Mouse (Mus musculus) ES-E14 (cell line): ENCODE measurements around the gene 4921524J17Rik. TPM values are rescaled to one million over a fixed set of nuclear protein-coding genes. Genes with fewer than 3 reads are reported as not detected.

Source experiments
- DNase-seq: peaks from one replicate; pipeline ENCODE4 v3.0.0-alpha.2; 2013; ENCODE audit warnings: low read depth, low spot score
- H3K27ac ChIP-seq: 2 replicates; pipeline ENCODE4 v1.5.1; 2012; ENCODE audit warnings: low read depth, mild to moderate bottlenecking, low read length, moderate library complexity, mixed read lengths; ENCODE audit not compliant: poor library complexity, insufficient read depth, severe bottlenecking
- H3K36me3 ChIP-seq: 2 replicates; pipeline ENCODE4 v1.6.1; 2012; ENCODE audit warnings: mild to moderate bottlenecking, low read length, moderate library complexity, mixed read lengths; ENCODE audit not compliant: control insufficient read depth, poor library complexity, insufficient read depth, severe bottlenecking
- H3K4me1 ChIP-seq, 2 experiments: fragments of 150-350 bp in 1 of 2; sonication (generic) in 1 of 2; 2 replicates each; pipeline ENCODE4 v1.6.1; 2012; ENCODE audit warnings: low read length in 2 of 2, mild to moderate bottlenecking in 1 of 2, mixed read lengths in 1 of 2; ENCODE audit not compliant: control insufficient read depth in 2 of 2, insufficient read depth in 2 of 2, poor library complexity in 1 of 2
- H3K4me3 ChIP-seq, 2 experiments: fragments of 150-350 bp in 1 of 2; sonication (generic) in 1 of 2; 2 replicates each; pipeline ENCODE4 v1.5.1; 2012; ENCODE audit warnings: low read length in 2 of 2, low read depth in 1 of 2, mild to moderate bottlenecking in 1 of 2, mixed read lengths in 1 of 2; ENCODE audit not compliant: insufficient read depth in 1 of 2, poor library complexity in 1 of 2, severe bottlenecking in 1 of 2
- H3K9ac ChIP-seq: 2 replicates; pipeline ENCODE4 v1.6.1; 2012; ENCODE audit warnings: low read depth, mild to moderate bottlenecking, low read length, mixed read lengths; ENCODE audit not compliant: poor library complexity, insufficient read depth, severe bottlenecking
- H3K9me3 ChIP-seq: fragments of 150-350 bp; sonication (generic); 2 replicates; pipeline ENCODE4 v1.6.1; 2012; ENCODE audit warnings: low read depth, mild to moderate bottlenecking, low read length; ENCODE audit not compliant: control insufficient read depth, insufficient read depth
- CHD2 ChIP-seq: IDR thresholded peaks from 2 replicates; pipeline ENCODE4 v1.6.1; 2014; ENCODE audit warnings: mild to moderate bottlenecking, low read depth, low read length, inconsistent platforms
- HCFC1 ChIP-seq: IDR thresholded peaks from 2 replicates; pipeline ENCODE4 v1.6.1; 2012; ENCODE audit warnings: low read length, inconsistent platforms, borderline replicate concordance; ENCODE audit not compliant: insufficient read depth
- MAFK ChIP-seq: IDR thresholded peaks from 2 replicates; pipeline ENCODE4 v1.6.1; 2014; ENCODE audit warnings: mild to moderate bottlenecking, low read depth, low read length, inconsistent platforms; ENCODE audit not compliant: insufficient read depth
- ZC3H11A ChIP-seq: IDR thresholded peaks from 2 replicates; pipeline ENCODE4 v1.6.1; 2012; ENCODE audit warnings: low read depth, mild to moderate bottlenecking, inconsistent platforms, low read length, borderline replicate concordance
- ZNF384 ChIP-seq: IDR thresholded peaks from 2 replicates; pipeline ENCODE4 v1.6.1; 2012; ENCODE audit warnings: low read depth, low read length, inconsistent platforms
- in situ Hi-C, 2 experiments: fragments of 600-800 bp; cut with MboI; formaldehyde crosslinking; loops; one replicate each; pipeline ENCODE4 v1.15.1; 2025; ENCODE audit warnings: low sequenced_read_pairs in 2 of 2, inconsistent platforms in 1 of 2; ENCODE audit not compliant: unreplicated experiment in 2 of 2
- total RNA-seq: library from RNA; depleted of rRNA; stranded (reverse); fragments of 300-350 nt; gene quantifications from 2 replicates; pipeline ENCODE4 v1.2.3, GENCODE M21; 2012

4921524J17Rik gene
- total RNA-seq, 1 experiment, result 19.5 TPM

DNA sequence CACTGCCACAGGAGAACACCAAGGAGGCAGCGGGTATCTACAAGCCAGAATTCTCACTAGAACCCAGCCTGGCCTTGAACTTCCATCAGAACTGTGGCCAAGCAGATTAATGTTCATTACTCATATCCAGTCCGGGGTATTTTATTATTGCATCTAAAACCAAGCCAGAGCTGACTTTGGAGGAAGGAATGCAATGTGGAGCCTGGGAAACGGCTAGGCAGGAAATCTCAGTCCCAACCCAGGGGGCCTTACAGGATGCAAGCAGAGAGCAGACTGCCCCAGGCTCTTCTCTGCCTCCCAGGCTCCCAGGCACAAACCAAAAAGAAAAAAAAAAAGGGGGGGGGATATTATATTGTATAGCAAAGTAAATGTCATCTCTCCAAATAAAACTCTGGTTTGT, 1.8 kb downstream of the 4921524J17Rik start:
- no peak for TF ChIP-seq ZC3H11A
- no peak for TF ChIP-seq MAFK
- no peak for TF ChIP-seq HCFC1
- peak; percentile 44; the same call in 1 of the 2 replicates for TF ChIP-seq ZNF384
- no peak for TF ChIP-seq CHD2
- Histone ChIP-seq H3K36me3 (no peaks in the 10 kb centered on the region), H3K9me3 (no peaks in the 10 kb centered on the region), H3K9ac (no peak overlapping the region; the same call in 1 of the 2 replicates), H3K4me3 (peak overlapping the region; percentile 50 to 91; a peak in 3 of 4 replicates), H3K4me1 (peaks cover 4 to 7% of the 10 kb centered on the region in 2 experiments), H3K27ac (no peak overlapping the region; the same call in 1 of the 2 replicates)
- DNase-seq, result no peak
- in situ Hi-C loops, result no loop called here

DNA sequence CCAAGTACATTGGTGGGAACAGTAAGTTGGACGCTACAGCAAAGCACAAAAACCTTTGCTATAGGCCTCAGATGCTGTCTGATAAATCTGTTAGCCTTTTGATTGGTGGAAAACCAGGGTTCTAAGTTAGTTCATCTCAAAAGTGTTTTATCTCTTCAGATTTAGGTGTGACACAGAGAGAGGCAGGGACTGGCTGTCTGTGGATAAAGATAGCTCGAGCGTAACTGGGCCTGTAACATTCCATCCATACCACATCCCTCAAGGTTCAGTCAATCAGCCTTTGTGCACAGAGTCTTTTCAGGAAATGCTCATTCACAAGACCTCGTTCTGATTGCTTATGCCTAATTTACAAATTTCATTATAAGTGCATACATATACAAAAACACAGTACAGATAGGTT, 3.4 kb downstream of the 4921524J17Rik start:
- no peaks in the 10 kb centered on the region for H3K36me3 ChIP-seq
- no peak overlapping the region for H3K9ac ChIP-seq
- H3K27ac ChIP-seq, result no peak overlapping the region
- no peak overlapping the region for H3K4me3 ChIP-seq
- no peak for DNase-seq
- no peaks in the 10 kb centered on the region for H3K9me3 ChIP-seq
- TF ChIP-seq MAFK, result no peak
- no peak for TF ChIP-seq HCFC1
- TF ChIP-seq ZNF384, result no peak
- TF ChIP-seq CHD2, result no peak
- no peak for TF ChIP-seq ZC3H11A
- in situ Hi-C loops, result no loop called here
- H3K4me1 ChIP-seq, result peaks cover 4 to 9% of the 10 kb centered on the region in 2 experiments

GRCm38 (mm10) chr8:85427026-85427425, 5.6 kb downstream of the 4921524J17Rik start:
- Histone ChIP-seq H3K9me3 (no peaks in the 10 kb centered on the region), H3K36me3 (no peaks in the 10 kb centered on the region), H3K4me3 (no peak overlapping the region), H3K27ac (no peak overlapping the region), H3K4me1 (peaks cover 4 to 16% of the 10 kb centered on the region in 2 experiments), H3K9ac (no peak overlapping the region)
- in situ Hi-C loops, result no loop called here
- no peak for DNase-seq
- TF ChIP-seq HCFC1 (no peak), CHD2 (no peak), ZC3H11A (no peak), ZNF384 (no peak), MAFK (no peak)

DNA sequence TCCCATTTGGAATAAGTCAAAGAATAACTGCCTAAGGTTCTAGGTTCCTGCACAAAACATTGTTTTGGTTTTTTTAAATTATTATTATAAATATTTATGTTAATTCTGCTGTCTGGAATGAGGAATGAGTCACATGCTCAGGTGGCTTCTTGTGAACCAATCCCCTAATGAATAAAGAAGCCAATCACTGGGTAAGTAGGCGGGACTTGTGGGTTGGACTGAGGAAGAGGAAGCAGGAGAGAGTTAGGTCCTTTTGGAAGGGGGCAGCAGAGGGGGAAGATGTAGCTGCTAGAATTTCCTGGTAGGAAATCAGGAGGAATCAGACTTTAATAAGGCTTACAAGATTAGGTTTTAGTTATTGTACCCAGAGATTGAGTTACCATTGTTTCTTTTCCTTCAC, 11.3 kb downstream of the 4921524J17Rik start:
- TF ChIP-seq CHD2 (no peak), ZNF384 (no peak), MAFK (no peak), ZC3H11A (no peak), HCFC1 (no peak)
- Histone ChIP-seq H3K9me3 (no peaks in the 10 kb centered on the region), H3K4me3 (peak overlapping the region; percentile 61 to 72), H3K36me3 (no peaks in the 10 kb centered on the region), H3K9ac (peak overlapping the region; percentile 78), H3K4me1 (peaks cover 0 to 9% of the 10 kb centered on the region in 2 experiments; a peak in 2 of 4 replicates), H3K27ac (peak overlapping the region; percentile 45; the same call in 1 of the 2 replicates)
- in situ Hi-C loops, result loop anchor here in 1 of 2 experiments (25.0 kb wide), 1 partner anchor 459 kb away; the partner anchor contains the start of genes Gm49661, Prdx2 and Rnaseh2a
- no peak for DNase-seq
